Mouse (Mus musculus) kidney, embryonic 14.5 days (tissue): ENCODE measurements at regions not wholly inside any gene's neighbourhood (a gene's known extent, or its start where the extent isn't known, plus 50 kb on each side); places are given as distances from the start of the nearest gene placed in this dataset.

Experiments used
- ATAC-seq: fragments of 200-750 bp; cut with Nextera tagmentation; 2 replicates; pipeline ENCODE4 v1.8.0; 2017; ENCODE audit warnings: moderate number of reproducible peaks, mild to moderate bottlenecking, moderate TSS enrichment, moderate library complexity; ENCODE audit not compliant: low FRiP score, low TSS enrichment
- H3K27ac ChIP-seq: fragments of 300-500 bp; sonication (generic); 2 replicates; pipeline ENCODE4 v1.5.1; 2014; ENCODE audit warnings: low read depth, mild to moderate bottlenecking, low read length, moderate library complexity, mixed read lengths
- H3K27me3 ChIP-seq: fragments of 300-500 bp; sonication (generic); 2 replicates; pipeline ENCODE4 v1.6.1; 2014; ENCODE audit warnings: mild to moderate bottlenecking, low read length; ENCODE audit not compliant: control insufficient read depth, insufficient read depth
- H3K36me3 ChIP-seq: fragments of 300-500 bp; sonication (generic); 2 replicates; pipeline ENCODE4 v1.6.1; 2014; ENCODE audit warnings: low read length, mixed read lengths; ENCODE audit not compliant: control insufficient read depth, insufficient read depth
- H3K4me1 ChIP-seq: fragments of 300-500 bp; sonication (generic); 2 replicates; pipeline ENCODE4 v1.6.1; 2014; ENCODE audit warnings: low read length, mixed read lengths; ENCODE audit not compliant: control insufficient read depth, insufficient read depth
- H3K4me2 ChIP-seq: fragments of 300-500 bp; sonication (generic); replicated peaks from 2 replicates; pipeline ENCODE4 v1.6.1; 2014; ENCODE audit warnings: low read depth, mild to moderate bottlenecking, low read length
- H3K4me3 ChIP-seq: fragments of 300-500 bp; sonication (generic); 2 replicates; pipeline ENCODE4 v1.5.1; 2014; ENCODE audit warnings: mild to moderate bottlenecking, low read length
- H3K9ac ChIP-seq: fragments of 300-500 bp; sonication (generic); 2 replicates; pipeline ENCODE4 v1.6.1; 2014; ENCODE audit warnings: low read depth, mild to moderate bottlenecking, low read length, moderate library complexity
- H3K9me3 ChIP-seq: fragments of 300-500 bp; sonication (generic); 2 replicates; pipeline ENCODE4 v1.6.1; 2016; ENCODE audit warnings: low read length; ENCODE audit not compliant: control insufficient read depth
- WGBS: fragments of 180-500 bp; shearing (Covaris S2); extraction: QIAGEN DNeasy Blood & Tissue Kit; methylation state at CpG from one replicate; pipeline ENCODE4 v1.1.7; 2014; 5-methylcytosine and 5-hydroxymethylcytosine counted together

DNA sequence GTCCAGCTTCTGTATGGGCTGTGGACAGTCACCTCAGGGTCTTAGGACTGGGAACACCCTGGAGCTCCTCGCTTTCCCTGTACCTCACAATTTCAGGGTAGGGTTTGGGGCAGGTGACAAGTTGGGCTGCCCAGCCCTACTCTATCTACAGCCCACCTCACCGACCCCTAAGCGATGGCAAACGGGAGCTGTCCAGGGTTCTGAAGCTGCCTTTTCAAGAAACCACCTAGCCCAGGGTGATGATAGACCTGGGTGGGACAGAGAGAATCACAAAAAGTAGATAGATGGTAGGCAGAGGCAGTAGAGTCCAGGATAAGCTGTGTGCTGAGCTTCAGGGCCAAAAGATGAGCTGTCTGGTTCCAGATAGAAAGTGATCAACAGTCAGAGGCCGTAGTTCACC lies 479.7 kb upstream of the Zdhhc25 start:
- no peak overlapping the region for H3K27ac ChIP-seq
- ATAC-seq, result no peak
- H3K27me3 ChIP-seq, result no peaks in the 10 kb centered on the region
- whole genome bisulfite sequencing, result 43% methylated on average over 5 of the region's 5 CpGs
- no peaks in the 10 kb centered on the region for H3K36me3 ChIP-seq
- no peak overlapping the region for H3K4me2 ChIP-seq
- no peak overlapping the region for H3K9ac ChIP-seq
- H3K4me1 ChIP-seq, result no peaks in the 10 kb centered on the region
- H3K4me3 ChIP-seq, result no peak overlapping the region
- no peaks in the 10 kb centered on the region for H3K9me3 ChIP-seq

DNA sequence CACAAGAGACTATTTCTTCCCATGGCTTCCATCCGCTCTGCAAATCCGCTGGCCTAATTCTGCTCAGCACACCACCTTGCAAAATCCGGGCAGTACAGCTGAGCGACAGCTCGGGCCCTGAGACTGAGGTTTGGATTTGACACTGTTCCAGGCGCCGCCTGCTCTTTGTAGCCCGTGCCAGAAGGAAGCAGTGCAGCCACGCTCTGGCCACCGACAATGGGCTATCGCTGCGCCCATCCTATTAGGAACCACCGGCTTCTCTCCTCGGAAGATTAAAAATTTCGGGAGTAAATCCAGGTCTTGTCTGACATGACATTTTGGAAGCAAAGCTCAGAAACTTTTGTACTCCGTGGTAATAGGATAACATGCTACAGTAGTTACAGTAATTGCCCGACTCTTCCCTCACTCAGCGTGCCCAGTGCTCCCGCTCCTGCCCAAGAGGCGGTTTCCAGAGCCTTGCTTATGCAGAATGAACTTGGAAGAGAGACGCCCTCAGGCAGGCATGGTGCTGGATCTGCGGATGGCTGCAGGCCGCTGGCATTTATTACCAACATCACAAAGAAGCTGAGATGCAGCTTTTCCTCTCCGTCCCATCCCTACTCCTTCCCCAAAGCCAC lies 476.1 kb upstream of the Zdhhc25 start:
- Histone ChIP-seq H3K9ac (no peak overlapping the region), H3K36me3 (no peaks in the 10 kb centered on the region), H3K4me2 (no peak overlapping the region), H3K9me3 (no peaks in the 10 kb centered on the region), H3K4me3 (no peak overlapping the region), H3K27me3 (no peaks in the 10 kb centered on the region), H3K27ac (no peak overlapping the region), H3K4me1 (no peaks in the 10 kb centered on the region)
- WGBS, result 85% methylated on average over 24 of the region's 24 CpGs
- no peak for ATAC-seq

DNA sequence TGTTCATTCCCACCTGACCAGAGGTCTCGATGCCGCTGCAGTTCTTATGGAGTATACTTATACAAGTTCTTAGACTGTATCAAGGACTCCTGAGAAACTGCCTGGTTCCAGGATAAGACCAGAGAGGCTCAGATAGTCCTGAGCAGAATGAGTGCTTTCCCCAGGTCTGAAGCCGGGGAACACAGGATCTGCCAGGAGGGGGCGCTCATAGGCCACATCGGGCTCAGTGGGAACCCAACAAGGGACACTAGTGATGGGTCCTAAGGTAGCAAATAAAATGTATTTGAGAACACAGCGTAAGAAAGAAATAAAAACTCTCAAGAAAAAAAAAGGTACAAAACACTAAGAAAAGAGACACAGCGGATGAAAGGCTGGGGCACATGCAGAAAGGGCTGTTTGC lies 454.0 kb upstream of the Zdhhc25 start:
- no peak for ATAC-seq
- no peaks in the 10 kb centered on the region for H3K27me3 ChIP-seq
- WGBS, result 48% methylated on average over 7 of the region's 7 CpGs

DNA sequence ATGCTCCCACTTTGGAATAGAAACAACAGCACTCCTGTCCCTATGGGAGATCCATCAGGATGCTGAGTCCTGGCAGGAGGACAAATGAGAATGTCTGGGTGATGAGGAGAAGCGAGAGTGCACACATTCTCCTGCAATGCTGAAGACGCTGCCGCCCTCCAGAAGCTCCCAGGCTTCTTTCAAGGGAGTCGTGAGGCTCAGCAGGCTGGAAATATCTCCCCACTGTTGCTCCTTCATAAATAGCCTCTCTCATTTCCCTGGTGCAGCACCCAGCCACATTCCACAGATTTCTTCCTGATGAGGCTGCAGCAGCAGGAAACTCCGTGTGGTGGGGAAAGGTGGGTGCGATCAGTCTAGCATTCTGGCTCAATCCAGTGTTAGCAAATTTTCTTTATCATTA lies 448.9 kb upstream of the Zdhhc25 start:
- H3K4me3 ChIP-seq, result no peak overlapping the region
- no peak overlapping the region for H3K4me2 ChIP-seq
- WGBS, result 71% methylated on average over 6 of the region's 6 CpGs
- no peaks in the 10 kb centered on the region for H3K4me1 ChIP-seq
- H3K9ac ChIP-seq, result no peak overlapping the region
- H3K36me3 ChIP-seq, result no peaks in the 10 kb centered on the region
- H3K27me3 ChIP-seq, result no peaks in the 10 kb centered on the region
- ATAC-seq, result no peak
- no peaks in the 10 kb centered on the region for H3K9me3 ChIP-seq
- H3K27ac ChIP-seq, result no peak overlapping the region

More for the DNA sequence above, 454.0 kb upstream of the Zdhhc25 start:
- Histone ChIP-seq H3K9ac (no peak overlapping the region), H3K9me3 (no peaks in the 10 kb centered on the region), H3K27ac (no peak overlapping the region), H3K4me1 (no peaks in the 10 kb centered on the region), H3K4me3 (no peak overlapping the region), H3K4me2 (no peak overlapping the region), H3K36me3 (no peaks in the 10 kb centered on the region)

DNA sequence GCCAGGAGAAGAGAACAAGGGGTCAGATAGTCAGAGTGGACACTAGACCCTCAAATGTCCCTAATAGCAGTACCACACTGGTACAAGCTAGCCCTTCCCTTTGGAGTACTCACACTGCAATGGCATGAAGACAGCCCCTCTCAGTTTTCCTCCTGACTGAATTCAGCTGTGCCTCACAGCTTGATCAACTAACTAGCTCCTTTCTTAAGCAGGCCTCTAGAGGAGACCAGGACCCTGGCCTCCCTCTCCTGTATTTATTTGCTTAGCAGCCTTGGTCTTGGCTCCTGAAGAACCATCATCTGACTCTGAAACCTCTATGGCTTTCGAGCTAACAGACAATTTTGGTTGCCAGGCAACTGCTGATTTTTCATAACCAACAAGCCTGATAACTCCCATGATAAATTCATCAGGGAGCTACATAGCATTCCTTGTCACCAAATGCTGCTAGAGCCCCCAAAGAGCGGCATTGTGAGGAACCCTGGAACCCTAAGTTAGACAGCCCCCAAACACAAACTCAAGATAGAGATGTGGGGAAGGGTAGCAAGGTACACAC lies 440.4 kb upstream of the Zdhhc25 start:
- Histone ChIP-seq H3K9me3 (no peaks in the 10 kb centered on the region), H3K27ac (no peak overlapping the region), H3K9ac (no peak overlapping the region), H3K27me3 (no peaks in the 10 kb centered on the region), H3K36me3 (no peaks in the 10 kb centered on the region), H3K4me1 (no peaks in the 10 kb centered on the region), H3K4me3 (no peak overlapping the region), H3K4me2 (no peak overlapping the region)
- 87% methylated on average over 2 of the region's 2 CpGs for WGBS
- no peak for ATAC-seq

DNA sequence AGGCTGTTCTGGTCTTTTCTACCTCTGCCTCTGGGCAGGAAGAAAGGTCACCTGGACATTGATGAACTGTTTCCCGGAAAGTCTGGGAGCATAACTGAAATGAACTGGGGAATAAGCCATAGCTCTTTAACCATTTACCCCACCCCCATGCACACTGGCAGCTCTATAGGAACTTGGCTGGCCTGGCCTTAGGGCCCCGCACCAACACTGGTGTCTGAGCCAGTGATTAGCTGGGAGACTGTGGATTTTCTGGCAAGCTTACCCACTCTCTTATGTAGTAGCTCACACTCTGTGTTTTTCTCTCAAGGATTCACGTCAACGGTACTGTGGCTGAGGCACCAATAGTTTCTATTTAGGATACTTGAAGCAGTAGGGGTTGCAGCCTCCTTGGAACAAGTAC lies 439.8 kb upstream of the Zdhhc25 start:
- 95% methylated on average over 4 of the region's 4 CpGs for WGBS

DNA sequence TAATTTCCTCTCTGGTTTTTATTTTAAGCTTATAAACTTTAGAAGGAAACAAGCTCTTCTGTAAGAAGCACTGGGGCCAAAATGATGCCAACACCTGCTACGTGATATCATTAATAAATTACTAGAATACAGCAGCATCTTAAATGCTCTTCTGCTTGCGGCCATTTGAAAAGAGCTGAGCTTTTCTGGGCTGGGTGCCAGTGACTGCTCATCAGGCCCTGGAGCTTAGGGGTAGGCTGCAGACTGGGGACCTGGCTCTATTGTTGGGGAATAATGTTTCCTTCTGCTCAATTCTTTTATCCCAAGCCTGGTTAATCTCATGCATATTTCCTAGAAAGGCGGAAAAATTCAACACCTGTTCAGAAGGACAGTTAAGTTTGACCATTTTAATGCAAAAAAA lies 436.7 kb upstream of the Zdhhc25 start:
- Histone ChIP-seq H3K9ac (no peak overlapping the region), H3K27me3 (no peaks in the 10 kb centered on the region), H3K4me2 (no peak overlapping the region), H3K4me1 (no peaks in the 10 kb centered on the region), H3K36me3 (no peaks in the 10 kb centered on the region), H3K27ac (no peak overlapping the region), H3K4me3 (no peak overlapping the region), H3K9me3 (no peaks in the 10 kb centered on the region)
- WGBS, result 87% methylated on average over 3 of the region's 3 CpGs
- ATAC-seq, result no peak

More for the DNA sequence above, 439.8 kb upstream of the Zdhhc25 start:
- no peak overlapping the region for H3K4me2 ChIP-seq
- no peak overlapping the region for H3K9ac ChIP-seq
- H3K4me3 ChIP-seq, result no peak overlapping the region
- no peaks in the 10 kb centered on the region for H3K4me1 ChIP-seq
- no peaks in the 10 kb centered on the region for H3K9me3 ChIP-seq
- no peak for ATAC-seq
- H3K27me3 ChIP-seq, result no peaks in the 10 kb centered on the region
- H3K27ac ChIP-seq, result no peak overlapping the region
- no peaks in the 10 kb centered on the region for H3K36me3 ChIP-seq

DNA sequence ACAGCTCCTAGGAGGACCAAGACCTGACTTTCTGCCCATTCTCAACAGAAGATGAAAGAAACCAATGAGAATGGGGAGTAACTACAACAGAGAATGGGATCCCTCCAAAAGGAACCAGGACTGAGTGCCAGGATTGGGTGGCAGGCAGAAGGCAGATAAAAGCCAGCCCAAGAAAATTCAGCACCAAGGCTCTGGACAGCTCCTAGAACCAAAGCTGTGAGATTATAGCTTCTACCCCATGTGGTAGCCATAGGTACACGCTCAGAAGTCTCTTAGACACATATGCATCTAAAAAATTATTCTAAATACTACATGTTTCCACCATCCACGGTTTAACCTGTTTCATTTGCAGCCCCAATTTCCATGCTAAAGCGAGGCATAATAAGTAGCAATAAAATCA lies 425.8 kb upstream of the Zdhhc25 start:
- 37% methylated on average over 3 of the region's 3 CpGs for WGBS
- Histone ChIP-seq H3K4me2 (no peak overlapping the region), H3K9ac (no peak overlapping the region), H3K4me3 (no peak overlapping the region), H3K27ac (no peak overlapping the region), H3K27me3 (no peaks in the 10 kb centered on the region), H3K9me3 (no peaks in the 10 kb centered on the region), H3K4me1 (no peaks in the 10 kb centered on the region), H3K36me3 (no peaks in the 10 kb centered on the region)
- ATAC-seq, result no peak

DNA sequence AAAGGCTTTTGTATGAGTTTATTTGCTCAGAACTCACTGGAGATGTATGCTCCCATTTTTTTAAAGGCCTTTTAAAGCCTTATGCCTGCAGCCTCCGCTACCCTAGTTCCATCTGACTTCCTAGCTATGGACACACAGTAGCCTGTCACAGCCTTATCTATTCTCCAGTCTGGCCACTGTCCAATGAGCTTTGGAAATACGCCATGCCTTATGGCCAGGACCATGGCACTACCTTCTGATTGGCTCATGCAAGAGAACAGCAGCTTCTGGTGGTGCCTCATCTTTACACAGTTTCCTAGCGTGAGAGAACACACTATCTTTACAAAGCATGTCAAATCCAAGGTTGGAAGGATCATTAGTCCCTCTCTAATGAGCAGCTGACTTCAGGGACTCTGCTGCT lies 424.1 kb upstream of the Zdhhc25 start:
- WGBS, result 73% methylated on average over 3 of the region's 3 CpGs
- Histone ChIP-seq H3K4me3 (no peak overlapping the region), H3K9me3 (no peaks in the 10 kb centered on the region), H3K9ac (no peak overlapping the region), H3K4me2 (no peak overlapping the region), H3K27me3 (no peaks in the 10 kb centered on the region), H3K36me3 (no peaks in the 10 kb centered on the region), H3K27ac (no peak overlapping the region), H3K4me1 (no peaks in the 10 kb centered on the region)
- no peak for ATAC-seq
